Mouse (Mus musculus) duodenum, adult 2 months (tissue): ENCODE measurements around the gene Braf. TPM values are rescaled to one million over a fixed set of nuclear protein-coding genes. Genes with fewer than 3 reads are reported as not detected.

Experiments used
- polyA plus RNA-seq: library from polyadenylated mRNA; depleted of rRNA; stranded (reverse); fragments of >200 nt; gene quantifications from 2 replicates; pipeline ENCODE4 v1.2.3, GENCODE M21; 2012; ENCODE audit warnings: low replicate concordance; rRNA removed

Gene Braf
- polyA plus RNA-seq: 1.5 and 4.9 TPM in 2 replicates

GRCm38 (mm10) chr6:39724866-39725711 lies at the start of gene Braf:
Gene Braf (minus strand): TSS chr6:39725463.

GRCm38 (mm10) chr6:39592401-39593214 lies 132.7 kb downstream of the Braf start, which contains the start of gene Ndufb2:
Gene Ndufb2 (plus strand): TSS chr6:39592574.

GRCm38 (mm10) chr6:39585517-39585916 lies 139.7 kb downstream of the Braf start, which contains the start of gene Gm42420:
Gene Gm42420 (plus strand): TSS chr6:39585753.

GRCm38 (mm10) chr6:39573791-39574554 lies 151.3 kb downstream of the Braf start, which contains the start of gene Adck2:
Gene Adck2 (plus strand): TSS chr6:39573873.

GRCm38 (mm10) chr6:39557723-39558261 lies 167.5 kb downstream of the Braf start, which contains the start of gene Dennd2a:
Gene Dennd2a (minus strand): TSS chr6:39557867.

Other genes starting within 250 kb of the Braf start
- 2.2 and 2.3 TPM in 2 replicates for gene Dennd2a, start 167.6 kb downstream of the Braf start, polyA plus RNA-seq
- gene Adck2, start 151.6 kb downstream of the Braf start, polyA plus RNA-seq: 7.8 and 12.4 TPM in 2 replicates
- gene Gm42420, start 139.7 kb downstream of the Braf start, polyA plus RNA-seq: not detected in 2 replicates
- gene Ndufb2, start 132.9 kb downstream of the Braf start, polyA plus RNA-seq: 766 and 800 TPM in 2 replicates
- gene Mrps33, start 85.5 kb upstream of the Braf start, polyA plus RNA-seq: 9.6 and 14.5 TPM in 2 replicates
- 0.14 and 0.25 TPM in 2 replicates for gene Tmem178b, start 147.8 kb upstream of the Braf start, polyA plus RNA-seq